Mouse (Mus musculus) heart, postnatal 36 days (tissue): ENCODE data around the gene Stat4. TPM values are rescaled to one million over a fixed set of nuclear protein-coding genes. Genes with fewer than 3 reads are reported as not detected.
A peak's percentile ranks its signal among the peaks of the same experiment; 100 is the strongest.

Experiments
- DNase-seq, 2 experiments: peaks; one replicate each; pipeline ENCODE4 v3.0.0; 2021 to 2022
- intact Hi-C: fragments of 180-260 bp; cut with DNase I; formaldehyde crosslinking; loops from one replicate; pipeline ENCODE4 v1.15.1; 2025
- total RNA-seq, 2 experiments: library from RNA; stranded (reverse); gene quantifications; 2 replicates each; pipeline ENCODE4 v1.2.3; 2021

The Stat4 gene
- under 1 TPM; 0.22 to 0.28 TPM for total RNA-seq

DNA sequence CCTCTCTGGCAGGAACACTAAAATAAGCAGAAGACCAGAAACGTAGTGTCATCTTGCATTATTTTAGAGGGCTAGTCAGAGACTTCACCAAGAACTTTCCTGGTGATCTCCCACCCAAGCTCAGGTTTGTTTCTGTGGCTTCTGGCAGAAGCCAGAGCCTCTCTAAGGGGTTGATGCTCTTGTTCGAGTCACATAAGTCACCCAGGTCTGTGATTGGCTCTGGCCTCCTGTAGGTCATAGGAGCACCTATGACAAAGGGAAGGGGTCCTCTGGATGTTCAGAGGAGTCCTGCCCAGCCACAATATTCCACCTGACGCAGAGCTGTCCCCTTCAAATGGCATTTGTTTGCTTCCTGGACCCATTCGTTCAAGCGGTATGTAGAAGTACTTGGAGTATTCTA is at the start of gene Stat4:
Stat4 (plus strand) TSS at position 301 of the 400 bp plus-strand sequence.
- no peak for DNase-seq
- intact Hi-C loops: no loop called here

- no peak for DNase-seq
- intact Hi-C loops: no loop called here
Observed at GRCm38 (mm10) chr1:51938357-51938756, 48.6 kb upstream of the Stat4 start.

DNA sequence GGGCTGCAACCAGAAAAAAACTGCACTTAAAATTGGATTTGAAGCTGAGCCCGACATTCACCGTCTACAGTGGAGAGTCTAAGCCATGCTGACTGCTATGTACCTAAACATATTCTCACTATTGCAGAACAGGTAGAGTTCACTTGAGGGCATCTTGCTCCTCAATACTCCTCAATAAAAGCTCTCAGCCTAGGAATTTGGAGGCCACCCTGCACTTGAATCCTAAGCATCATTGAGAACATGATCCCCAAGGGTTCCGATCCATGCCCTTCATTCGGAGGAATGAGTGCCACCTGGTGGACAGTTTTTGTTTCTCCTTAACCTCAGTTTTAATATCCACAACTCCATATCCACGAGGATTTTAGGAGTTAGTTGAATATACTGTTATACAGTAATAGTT is 42.2 kb upstream of the Stat4 start:
- intact Hi-C loops: loop anchor here (1.0 to 5.0 kb wide), 4 partner anchors 28 to 300 kb away; partner anchors contain the start of gene Myo1b
- peak; percentile 27 to 39 for DNase-seq

GRCm38 (mm10) chr1:51947116-51947515 is 39.8 kb upstream of the Stat4 start:
- no peak for DNase-seq
- intact Hi-C loops: loop anchor here (5.0 kb wide), 1 partner anchor 50 kb away; no protein-coding TSS in a partner anchor

GRCm38 (mm10) chr1:51964647-51965046 is 22.3 kb upstream of the Stat4 start:
- no peak for DNase-seq
- intact Hi-C loops: no loop called here

GRCm38 (mm10) chr1:51968994-51969393 is 18.0 kb upstream of the Stat4 start:
- intact Hi-C loops: no loop called here
- DNase-seq: no peak

- intact Hi-C loops: no loop called here
- no peak for DNase-seq
Observed at GRCm38 (mm10) chr1:51970182-51970581, 16.8 kb upstream of the Stat4 start.

DNA sequence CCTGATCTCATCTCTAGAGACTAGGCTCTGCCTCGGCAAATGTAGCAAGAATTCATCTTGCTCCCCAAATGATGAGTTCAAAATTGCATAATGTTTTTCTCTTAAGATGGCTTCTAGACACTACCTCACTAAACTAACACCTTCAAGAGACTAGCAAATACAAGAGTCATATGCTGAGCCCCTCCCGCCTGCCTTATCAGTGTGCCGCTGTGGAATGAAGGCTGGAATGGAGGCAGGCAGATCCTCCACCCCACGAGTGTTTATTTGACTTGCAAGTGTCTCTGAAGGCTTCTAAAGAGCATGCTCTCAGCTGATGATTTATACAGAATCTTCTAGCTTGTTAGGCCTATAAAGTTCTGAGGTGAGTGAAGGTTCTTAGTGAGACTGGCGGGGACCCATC is 11.4 kb upstream of the Stat4 start:
- DNase-seq: no peak
- intact Hi-C loops: no loop called here

- DNase-seq: no peak
- intact Hi-C loops: no loop called here
Observed at GRCm38 (mm10) chr1:51979048-51979447, 7.9 kb upstream of the Stat4 start.

DNA sequence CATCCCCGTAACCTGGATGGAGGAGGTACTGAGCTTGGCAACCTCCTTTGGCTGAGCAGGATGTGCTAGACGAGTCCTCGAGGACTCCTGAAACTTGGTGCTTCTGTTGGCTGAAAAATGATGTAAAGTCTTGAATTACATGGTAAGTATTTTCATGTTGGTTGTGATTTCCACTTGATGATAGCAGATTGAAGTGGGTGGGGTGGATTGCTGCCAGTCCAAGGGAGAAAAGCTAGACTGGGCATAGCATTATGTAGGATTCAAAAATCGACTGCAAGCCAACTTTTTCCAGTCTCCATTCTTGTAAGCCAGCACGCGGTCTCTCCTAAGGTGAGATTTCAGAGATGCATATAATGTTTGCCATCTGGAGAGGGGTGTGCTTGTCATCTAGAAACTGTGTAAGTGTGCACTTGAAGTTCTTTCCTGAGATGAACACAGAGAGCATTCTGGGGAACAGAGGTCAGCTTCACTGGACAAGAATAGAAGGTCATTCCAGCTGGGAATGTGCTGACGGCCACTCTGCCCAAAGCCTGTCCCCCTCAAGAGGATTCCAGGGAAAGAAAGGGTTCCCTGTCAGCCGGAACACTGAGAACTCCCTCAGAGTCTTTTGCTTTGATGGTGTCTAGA is 5.1 kb downstream of the Stat4 start:
- no peak for DNase-seq
- intact Hi-C loops: no loop called here

DNA sequence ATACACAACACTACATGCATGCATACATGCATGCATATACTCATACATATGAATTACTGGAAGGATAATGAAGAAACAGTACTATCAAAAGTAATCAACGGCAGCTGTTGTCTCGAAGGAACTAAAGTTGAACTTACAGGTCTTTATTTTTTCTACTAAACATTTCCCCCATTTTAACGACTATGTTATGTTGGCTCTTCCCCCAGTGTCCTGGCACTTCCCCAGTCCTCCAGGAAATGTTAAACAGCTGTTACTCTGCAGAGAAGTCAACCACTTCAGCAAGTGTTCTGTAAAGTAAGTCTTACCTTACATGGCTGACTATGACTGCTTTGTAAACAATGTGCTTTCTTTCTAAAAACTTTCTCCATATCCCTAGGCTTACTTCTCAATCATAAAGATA is 9.1 kb downstream of the Stat4 start:
- no peak for DNase-seq
- intact Hi-C loops: loop anchor here (5.0 kb wide), 2 partner anchors 49 to 329 kb away; no protein-coding TSS in a partner anchor

DNA sequence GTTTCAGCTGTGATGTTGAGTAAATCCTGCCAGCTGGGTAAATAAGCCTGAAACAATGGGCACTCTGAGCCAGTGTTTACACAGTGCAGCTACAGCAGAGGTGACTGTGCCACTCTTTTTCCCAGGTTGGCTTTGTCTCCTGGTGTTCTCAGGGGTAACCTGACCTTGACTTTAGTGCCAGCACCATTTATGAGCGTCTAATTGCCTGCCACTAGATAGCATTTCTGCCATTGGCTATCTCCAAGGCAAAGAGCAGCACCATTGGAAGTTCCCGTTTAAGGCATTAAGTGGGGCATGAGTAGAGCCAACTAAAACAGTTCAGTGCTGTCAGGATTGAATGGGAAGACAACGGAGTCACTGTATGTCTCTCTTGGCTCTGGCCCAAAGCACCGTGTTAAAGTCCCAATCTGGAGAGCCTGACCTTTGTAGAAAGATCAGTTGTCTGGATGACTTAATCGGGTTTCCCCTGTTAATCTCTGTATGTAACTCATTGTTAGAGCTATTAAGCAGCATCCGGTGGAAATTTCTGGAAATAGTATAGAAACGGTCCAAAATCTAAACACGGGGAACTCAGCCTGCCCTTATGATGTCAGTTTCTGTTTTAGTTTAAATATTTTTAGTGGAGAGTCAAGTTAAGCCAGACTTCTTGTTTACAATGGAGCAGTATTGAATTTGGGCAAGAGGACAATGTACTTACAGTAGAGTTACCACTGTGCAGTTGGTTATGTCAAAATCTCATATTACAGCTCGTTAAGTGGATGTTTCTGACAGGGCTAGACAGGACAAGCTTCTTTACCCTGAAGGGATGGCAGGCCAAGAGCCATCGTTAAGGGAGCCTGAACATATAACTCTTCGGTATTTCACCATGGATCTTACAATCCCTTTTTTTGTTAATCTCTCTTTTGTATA is 10.1 kb downstream of the Stat4 start:
- intact Hi-C loops: loop anchor here (5.0 kb wide), 2 partner anchors 50 to 330 kb away; no protein-coding TSS in a partner anchor
- DNase-seq: peak in 1 of 2 experiments; percentile 12

- intact Hi-C loops: loop anchor here (1.0 to 5.0 kb wide), 3 partner anchors 51 to 354 kb away; no protein-coding TSS in a partner anchor
- peak; percentile 37 to 43 for DNase-seq
Observed at GRCm38 (mm10) chr1:51998542-51998941, 11.6 kb downstream of the Stat4 start.

DNA sequence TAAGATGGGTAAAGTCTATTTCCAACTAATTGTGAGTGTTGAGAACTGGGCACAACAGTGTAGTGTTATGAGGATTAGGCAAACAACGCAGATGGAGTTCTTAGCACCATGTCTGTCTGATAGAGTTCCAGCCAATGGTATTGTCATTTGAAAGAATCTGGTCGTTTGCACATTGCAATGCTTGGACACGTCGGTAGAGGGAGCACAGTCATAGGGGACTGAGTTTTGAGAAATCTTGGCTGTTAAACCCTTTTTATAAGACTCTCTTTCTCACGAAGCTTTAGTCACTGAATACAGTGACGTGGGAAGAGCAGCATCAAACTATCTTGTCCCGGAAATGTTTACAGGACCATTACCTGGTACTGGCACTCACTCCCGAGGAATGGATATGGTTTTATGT is 17.1 kb downstream of the Stat4 start:
- intact Hi-C loops: loop anchor here (1.0 to 10.0 kb wide), 2 partner anchors 95 to 261 kb away; no protein-coding TSS in a partner anchor
- peak; percentile 59 to 79 for DNase-seq

- intact Hi-C loops: loop anchor here (10.0 kb wide), 1 partner anchor 256 kb away; no protein-coding TSS in a partner anchor
- no peak for DNase-seq
Observed at GRCm38 (mm10) chr1:52008443-52008842, 21.5 kb downstream of the Stat4 start.

DNA sequence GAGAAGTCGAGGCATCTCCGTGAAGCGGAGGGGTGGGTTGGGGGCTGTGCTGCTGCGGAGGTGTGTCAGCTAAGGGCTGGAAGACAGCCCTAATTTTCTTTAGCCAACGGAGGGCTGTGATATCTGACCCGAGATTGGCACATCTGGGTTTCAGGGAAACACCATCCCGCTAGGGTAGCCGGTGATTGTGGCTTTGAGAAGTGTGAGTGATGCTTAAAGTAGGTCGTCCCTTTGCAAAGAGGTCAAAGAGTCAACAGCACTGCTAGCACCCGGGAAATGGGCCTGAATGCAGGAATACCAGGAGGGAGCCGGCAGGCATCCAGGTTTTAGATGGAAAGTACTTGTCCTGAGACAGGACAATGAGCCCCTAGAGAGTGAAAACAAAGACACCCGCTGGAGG is 22.0 kb downstream of the Stat4 start:
- DNase-seq: no peak
- intact Hi-C loops: loop anchor here (10.0 kb wide), 1 partner anchor 256 kb away; no protein-coding TSS in a partner anchor

GRCm38 (mm10) chr1:52010741-52011140 is 23.8 kb downstream of the Stat4 start:
- intact Hi-C loops: no loop called here
- no peak for DNase-seq

DNA sequence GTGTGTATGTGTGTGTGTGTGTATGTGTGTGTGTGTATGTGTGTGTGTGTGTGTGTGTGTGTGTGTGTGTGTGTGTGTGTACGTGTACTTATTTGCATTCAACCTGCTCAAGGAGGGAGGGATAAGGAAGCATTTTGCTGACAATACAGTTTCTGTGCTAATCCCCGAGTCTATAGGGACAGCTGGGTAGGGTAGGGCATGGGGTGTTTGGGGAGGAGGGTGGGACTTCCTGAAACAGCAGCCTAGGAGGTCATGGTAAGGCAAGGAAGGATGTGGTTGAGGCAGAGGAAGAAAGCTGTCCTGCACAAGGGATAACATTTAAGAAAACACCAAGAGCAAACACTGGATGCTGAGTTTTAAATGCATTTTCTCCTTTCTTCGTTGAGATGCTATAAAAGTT is 24.3 kb downstream of the Stat4 start:
- DNase-seq: no peak
- intact Hi-C loops: no loop called here

GRCm38 (mm10) chr1:52012231-52012630 is 25.3 kb downstream of the Stat4 start:
- DNase-seq: no peak
- intact Hi-C loops: no loop called here

- DNase-seq: no peak
- intact Hi-C loops: no loop called here
Observed at GRCm38 (mm10) chr1:52012757-52013156, 25.8 kb downstream of the Stat4 start.

DNA sequence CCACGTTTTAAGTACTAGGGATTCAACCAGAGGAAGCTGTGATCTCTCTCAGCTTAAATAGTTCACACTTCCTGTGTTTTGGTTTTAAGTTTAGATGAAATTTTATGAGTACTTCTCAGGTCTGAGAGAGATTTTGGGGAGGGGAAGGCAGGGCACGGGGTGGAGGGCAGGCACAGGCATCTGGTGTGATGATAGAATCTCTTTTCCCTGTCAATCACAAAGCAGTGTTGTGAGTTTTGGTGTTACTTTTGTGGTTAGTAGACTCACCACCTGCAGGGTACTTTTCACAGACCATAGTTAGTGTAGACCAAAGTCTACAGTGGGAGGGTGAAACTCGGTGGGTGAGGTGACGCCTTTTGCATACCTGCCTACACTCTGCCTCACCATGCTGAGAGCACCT is 32.7 kb downstream of the Stat4 start:
- no peak for DNase-seq
- intact Hi-C loops: no loop called here
